ENCODE assay signal across 14 mouse cellular contexts in the genomic region with DNA sequence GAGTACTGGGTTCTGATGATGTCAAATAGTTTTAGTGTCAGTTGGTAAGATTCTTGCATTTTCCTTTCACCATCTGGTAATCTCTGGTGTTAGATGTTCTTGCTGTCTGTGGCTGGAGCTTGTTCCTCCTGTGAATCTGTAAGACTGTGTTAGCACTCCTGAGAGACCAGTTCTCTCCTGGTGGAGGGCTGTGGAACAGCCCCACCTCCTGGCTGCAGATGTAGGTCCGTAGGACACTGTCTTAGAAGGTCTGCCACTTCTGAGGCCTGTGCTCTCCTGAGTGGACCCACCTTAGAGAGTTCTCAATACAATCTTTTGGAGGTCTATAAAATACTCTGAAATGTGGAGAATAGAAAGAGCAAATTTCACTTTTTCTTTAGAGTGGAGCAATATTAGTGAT.
DNase-seq lines count a peak whose midpoint lies in the region; TF ChIP-seq lines count a peak whose summit lies in the region.
"Had no signal": no experiment of that assay in that cellular context is flagged by ENCODE, and none has a peak within 500 bp of the region (broad histone marks: within the 10 kb centered on the region; RNA-seq: fewer than 3 reads in every experiment).

No protein-coding gene starts in this region.

- peak; percentile 5 for DNase-seq in gastrocnemius, postnatal 10 days
- DNase-seq in gastrocnemius, postnatal 36 days = no peak
- DNase-seq in layer of hippocampus, adult 2 months (ENCODE audit: low spot score in 2 of 2) = no peak
- no peak for DNase-seq in layer of hippocampus, postnatal 14 days (ENCODE audit: low spot score in 2 of 2)
- DNase-seq in testis, postnatal 10 days (ENCODE audit: low spot score) = peak; percentile 31
- no peak for DNase-seq in testis, postnatal 14 days (ENCODE audit: low spot score)
- no peak for DNase-seq in urinary bladder, postnatal 4 days (ENCODE audit: low spot score in 2 of 2)
- DNase-seq: cerebellum, adult 9-10 months; forebrain, postnatal 0 days; right cerebral cortex, postnatal 14 days had no signal

- no peak overlapping the region for H3K27ac ChIP-seq in layer of hippocampus, adult 2 months
- H3K27ac ChIP-seq: hindbrain, embryonic 14.5 days; liver, embryonic 14.5 days; midbrain, embryonic 12.5 days; stomach, embryonic 15.5 days had no signal

- H3K4me3 ChIP-seq in layer of hippocampus, adult 2 months = no peak overlapping the region
- H3K4me3 ChIP-seq: midbrain, embryonic 12.5 days; stomach, embryonic 15.5 days had no signal

- TF ChIP-seq CTCF in layer of hippocampus, adult 2 months (conservative IDR thresholded peaks at IDR 0.05) = peak; percentile 45

- intact Hi-C loops in gastrocnemius, postnatal 36 days (cut with DNase I) = loop anchor here (10.0 kb wide), 2 partner anchors 468 to 598 kb away; no protein-coding TSS in a partner anchor

Comparison
In these comparisons a context has a peak if more than half of its experiments do, and no peak if none do; other contexts are left out.
1. DNase-seq: peak in gastrocnemius, postnatal 10 days (single experiment) and testis, postnatal 10 days (single experiment); none in gastrocnemius, postnatal 36 days (0 of 2), layer of hippocampus, adult 2 months (0 of 2), layer of hippocampus, postnatal 14 days (0 of 2), testis, postnatal 14 days (single experiment) and urinary bladder, postnatal 4 days (0 of 2).